Mouse (Mus musculus): ENCODE measurements around the gene Fndc4. TPM values are rescaled to one million over a fixed set of nuclear protein-coding genes. Genes with fewer than 3 reads are reported as not detected.

Gene Fndc4
- total RNA-seq, 2 experiments from 2014 or later: 1.5 to 3.1 TPM

DNA sequence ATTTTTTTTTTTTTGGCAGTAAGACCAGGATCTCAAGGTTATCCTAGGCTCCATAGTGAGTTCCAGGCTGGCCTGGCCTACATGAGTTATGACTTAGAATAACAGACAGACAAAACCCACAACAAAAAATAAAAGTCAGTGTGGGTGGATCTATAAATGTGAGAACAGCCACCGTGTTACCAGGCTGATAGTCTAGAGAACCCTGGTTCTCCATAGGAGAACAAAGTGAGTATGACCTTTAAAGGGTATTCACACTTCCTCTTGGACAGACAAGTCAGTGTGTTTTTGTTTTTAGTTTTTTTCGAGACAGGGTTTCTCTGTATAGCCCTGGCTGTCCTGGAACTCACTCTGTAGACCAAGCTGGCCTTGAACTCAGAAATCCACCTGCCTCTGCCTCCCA is 39.9 kb downstream of the Fndc4 start:
- no peak for DNase-seq

DNA sequence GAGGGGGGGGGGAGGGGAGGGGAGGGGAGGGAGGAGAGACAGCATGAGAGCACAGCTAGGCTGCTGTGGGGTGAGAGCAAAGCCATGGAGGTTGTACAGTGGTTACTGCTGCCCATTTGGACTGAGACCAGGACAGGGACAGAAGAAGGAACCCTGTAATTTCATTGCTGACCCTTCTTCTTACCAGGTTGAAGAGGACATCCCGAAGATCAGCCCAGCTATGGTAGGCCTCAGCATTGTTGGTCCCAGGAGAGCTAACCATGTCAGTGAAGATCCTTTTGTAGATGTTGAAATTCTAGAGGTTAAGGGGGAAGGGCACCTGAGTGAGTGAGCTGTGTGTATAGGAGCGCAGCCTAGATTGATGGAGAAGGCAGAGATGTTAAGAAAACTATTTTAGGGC is 40.5 kb downstream of the Fndc4 start:
- no peak for DNase-seq

DNA sequence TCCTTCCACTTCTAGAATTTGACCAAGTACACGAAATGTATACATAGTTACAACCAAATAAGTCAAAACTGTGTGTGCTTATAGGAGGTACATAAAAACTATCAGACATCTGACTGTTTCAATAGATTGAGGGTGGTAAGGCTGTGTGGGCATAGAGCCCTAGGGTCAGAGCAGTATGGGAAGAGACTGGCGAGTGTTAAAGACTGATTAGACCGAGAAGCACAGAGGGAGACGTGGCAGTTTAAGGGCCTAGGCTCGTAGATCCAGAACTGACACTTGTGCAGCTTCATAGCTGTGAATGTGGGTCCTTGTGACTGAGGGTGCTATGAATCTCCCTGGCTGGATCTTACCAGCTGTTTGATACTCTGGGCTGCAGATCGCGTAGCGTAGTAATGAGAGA is 41.0 kb downstream of the Fndc4 start:
- DNase-seq: no peak

DNA sequence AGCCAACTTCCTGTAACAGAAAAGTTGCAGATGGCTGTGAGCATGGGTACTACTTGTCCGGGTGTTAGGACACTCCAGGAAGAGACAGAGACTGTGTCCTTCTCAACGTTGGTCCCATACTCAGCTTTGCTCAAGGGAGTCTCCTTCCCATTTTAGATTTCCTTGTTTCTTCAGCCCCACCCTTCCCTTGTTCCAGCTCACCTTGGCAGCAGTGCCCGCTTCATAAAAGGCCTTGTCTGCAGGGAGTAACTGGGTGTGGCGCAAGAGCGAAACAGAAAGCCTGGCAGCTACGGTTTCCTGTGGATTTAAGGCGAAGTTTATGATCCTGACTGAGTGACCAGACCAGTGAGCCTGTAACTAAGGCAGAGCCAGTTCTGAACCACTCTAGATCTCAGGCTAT is 41.4 kb downstream of the Fndc4 start:
- peak; percentile 47 for DNase-seq

DNA sequence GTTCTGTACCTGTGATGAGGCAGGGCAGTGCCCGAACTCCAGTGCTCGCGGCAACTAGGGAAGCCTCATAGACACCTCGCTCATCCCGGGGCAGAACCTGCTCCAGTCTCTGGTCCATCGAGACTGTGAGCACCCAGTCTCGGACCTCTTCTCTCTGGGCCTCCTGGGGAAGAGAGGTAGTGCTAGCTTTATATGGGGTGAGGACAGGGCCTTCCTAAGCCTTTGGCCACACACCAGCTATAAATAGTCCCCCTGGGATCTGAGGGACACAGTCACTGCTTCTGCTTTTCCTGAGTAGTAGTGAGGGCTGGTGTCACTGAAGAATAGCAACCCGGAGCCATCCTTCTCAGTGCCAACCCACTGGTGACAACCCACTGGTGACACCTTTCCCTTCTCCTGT is 42.1 kb downstream of the Fndc4 start:
- no peak for DNase-seq

DNA sequence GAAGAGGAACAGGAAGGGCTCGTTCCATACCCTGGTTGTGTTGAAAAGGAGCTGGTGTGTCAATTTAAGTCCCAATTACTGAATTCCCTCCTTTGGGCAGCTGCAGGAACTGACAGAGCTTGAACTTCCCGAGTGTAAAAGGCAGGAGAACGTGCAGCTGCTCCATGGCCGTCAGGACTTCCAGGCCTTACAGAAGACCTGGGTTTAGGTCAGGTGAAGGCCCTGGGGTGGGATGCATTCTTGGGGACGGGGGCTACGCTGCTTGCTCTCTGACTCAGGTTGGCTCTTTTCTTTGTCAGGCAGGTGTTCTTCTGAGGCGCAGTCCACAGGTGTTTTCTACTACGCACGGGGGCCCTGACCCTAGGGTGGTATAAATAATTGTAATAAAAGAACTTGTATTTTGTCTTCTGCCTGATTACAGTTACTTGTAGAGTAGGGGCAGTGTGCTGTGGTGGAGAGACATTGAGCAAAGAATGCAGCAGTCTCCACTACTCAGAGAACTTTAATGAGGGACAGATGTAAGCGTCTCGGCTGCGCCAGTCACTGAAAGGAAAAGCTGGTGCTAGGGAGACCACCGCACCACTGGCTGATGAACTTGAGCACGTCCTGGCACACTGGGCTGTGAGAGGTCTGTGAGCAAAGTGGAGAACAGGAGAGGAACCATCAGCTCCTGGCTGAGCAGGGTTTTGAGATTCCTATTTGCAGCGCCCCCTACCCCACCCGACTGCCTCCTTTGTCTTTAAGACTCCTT is 42.9 kb downstream of the Fndc4 start:
- DNase-seq: no peak

DNA sequence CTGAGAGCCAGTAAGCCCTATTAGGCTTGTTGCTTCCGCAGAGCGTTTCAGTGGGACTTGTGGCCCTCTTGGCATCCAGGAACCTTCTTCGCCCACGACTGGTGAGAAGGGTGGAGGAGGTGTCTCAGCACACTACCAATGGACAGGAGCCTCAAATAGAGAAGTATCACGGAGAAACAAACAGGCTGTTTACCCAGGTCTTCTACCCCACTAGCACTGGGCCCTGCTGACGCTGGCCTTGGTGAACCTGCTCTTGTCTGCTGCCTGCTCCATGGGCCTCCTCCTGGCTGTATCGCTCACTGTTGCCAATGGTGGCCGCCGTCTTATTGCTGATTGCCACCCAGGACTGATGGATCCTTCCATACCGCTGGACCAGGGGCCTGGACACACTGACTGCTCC is 43.7 kb downstream of the Fndc4 start:
- no peak for DNase-seq

DNA sequence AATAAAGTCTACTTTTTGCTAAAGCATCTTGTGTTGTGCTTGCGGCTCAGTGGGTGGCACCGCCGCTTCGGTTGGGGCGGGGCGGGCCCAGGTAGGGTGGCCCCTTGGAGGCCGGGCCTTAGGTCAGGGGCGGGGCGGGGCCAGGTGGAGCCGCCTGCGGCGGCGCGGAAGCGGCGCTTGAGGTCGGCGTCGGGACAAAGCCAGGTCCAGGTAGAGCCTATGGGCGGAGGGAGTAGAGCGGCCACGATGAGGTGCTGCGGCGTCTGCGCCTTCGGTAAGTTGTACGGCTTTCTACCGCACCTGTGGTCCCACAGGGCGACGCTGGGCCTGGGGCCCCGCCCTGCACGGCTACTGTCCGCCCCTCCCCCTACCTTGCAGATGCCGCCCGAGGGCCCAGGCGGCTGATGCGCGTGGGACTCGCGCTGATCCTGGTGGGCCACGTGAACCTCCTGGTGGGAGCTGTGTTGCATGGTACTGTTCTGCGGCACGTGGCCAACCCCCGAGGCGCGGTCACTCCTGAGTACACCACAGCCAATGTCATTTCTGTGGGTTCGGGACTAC is 44.3 kb downstream of the Fndc4 start, which contains the start of gene Krtcap3:
TSS of gene Krtcap3 (plus strand) at position 151 of the 561 bp plus-strand sequence.
- no peak for DNase-seq

DNA sequence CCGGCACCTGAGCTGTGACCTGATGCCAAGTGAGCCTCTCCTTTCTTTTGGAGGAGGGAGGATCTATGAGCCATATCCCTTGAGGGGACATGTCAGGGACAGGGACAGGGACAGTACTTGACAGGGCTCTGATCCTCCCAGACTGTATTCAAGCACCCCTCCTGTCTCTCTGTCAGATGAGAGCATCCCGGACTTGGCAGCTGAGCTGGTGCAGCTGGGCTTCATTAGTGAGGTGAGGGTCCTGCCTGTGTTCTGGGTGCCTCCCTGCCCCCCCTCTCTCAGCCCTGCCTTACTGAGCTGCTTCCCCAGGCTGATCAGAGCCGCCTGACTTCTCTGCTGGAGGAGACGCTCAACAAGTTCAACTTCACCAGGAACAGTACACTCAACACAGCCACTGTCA is 45.2 kb downstream of the Fndc4 start:
- DNase-seq: no peak

Other genes with a start within 250 kb of the Fndc4 start
- gene Atraid, start 247.8 kb downstream of the Fndc4 start, total RNA-seq (2021): 10 to 100 TPM; 41.8 to 44.4 TPM
- 1 to 10 TPM; 2.5 to 3.5 TPM for gene Slc5a6, start 247.2 kb downstream of the Fndc4 start, total RNA-seq (2021)
- gene Cad, start 241.3 kb downstream of the Fndc4 start, total RNA-seq (2021): 10 to 100 TPM; 19.3 to 25.1 TPM
- gene Dnajc5g, start 189.8 kb downstream of the Fndc4 start, total RNA-seq (2021): not detected
- gene Slc30a3, start 187.8 kb downstream of the Fndc4 start, total RNA-seq (2021): under 1 TPM in 1 of 2 experiments, not detected in 1; 0.13 TPM
- gene Trim54, start 179.4 kb downstream of the Fndc4 start, total RNA-seq (2021): 100 to 1,000 TPM; 303 to 342 TPM
- gene Ucn, start 157.3 kb downstream of the Fndc4 start, total RNA-seq (2021): not detected
- gene Mpv17, start 141.8 kb downstream of the Fndc4 start, total RNA-seq (2021): 10 to 100 TPM; 22.9 to 25.6 TPM
- gene Gm29609, start 116.2 kb downstream of the Fndc4 start, total RNA-seq (2021): under 1 TPM; 0.26 to 0.35 TPM
- 10 to 100 TPM; 21.8 to 24.5 TPM for gene Gtf3c2, start 115.9 kb downstream of the Fndc4 start, total RNA-seq (2021)
- gene Snx17, start 102.9 kb downstream of the Fndc4 start, total RNA-seq (2021): 10 to 100 TPM; 28.3 to 31.1 TPM
- gene Eif2b4, start 102.7 kb downstream of the Fndc4 start, total RNA-seq (2021): 10 to 100 TPM; 51.5 to 63.1 TPM
- 1 to 10 TPM; 5.4 to 5.7 TPM for gene Zfp513, start 93.8 kb downstream of the Fndc4 start, total RNA-seq (2021)
- gene Ppm1g, start 75.4 kb downstream of the Fndc4 start, total RNA-seq (2021): 10 to 100 TPM; 32.6 to 35.4 TPM
- 10 to 100 TPM; 52.2 to 55.9 TPM for gene Nrbp1, start 55.2 kb downstream of the Fndc4 start, total RNA-seq (2021)
- not detected for gene Gm9970, start 54.8 kb downstream of the Fndc4 start, total RNA-seq (2021)
- 1 to 10 TPM; 1.8 to 1.9 TPM for gene Krtcap3, start 44.4 kb downstream of the Fndc4 start, total RNA-seq (2021)
- 10 to 100 TPM; 21.0 to 24.4 TPM for gene Ift172, start 5.0 kb downstream of the Fndc4 start, total RNA-seq (2021)
- not detected for gene Gckr, start 1.4 kb upstream of the Fndc4 start, total RNA-seq (2021)
- gene Zfp512, start 156.4 kb upstream of the Fndc4 start, total RNA-seq (2021): 10 to 100 TPM in 1 of 2 experiments, 1 to 10 TPM in 1; 9.2 to 10.0 TPM
- gene 4930548H24Rik, start 189.7 kb upstream of the Fndc4 start, total RNA-seq (2021): not detected
- gene Gpn1, start 198.7 kb upstream of the Fndc4 start, total RNA-seq (2021): 10 to 100 TPM; 15.7 to 15.8 TPM
- 10 to 100 TPM; 17.4 to 18.6 TPM for gene Slc4a1ap, start 230.9 kb upstream of the Fndc4 start, total RNA-seq (2021)
- gene Supt7l, start 231.7 kb upstream of the Fndc4 start, total RNA-seq (2021): 1 to 10 TPM; 8.0 to 9.4 TPM

Measured in gastrocnemius, postnatal 25 days (tissue).